Mouse (Mus musculus): ENCODE results near the gene Gm49358. TPM values are rescaled to one million over a fixed set of nuclear protein-coding genes. Genes with fewer than 3 reads are reported as not detected.

The Gm49358 gene
- total and polyA plus RNA-seq, 2 experiments = 1.9 TPM; not detected in 1

- Histone ChIP-seq H3K27me3 (ENCODE audit: control insufficient read depth, insufficient read depth, low read length) (no peaks in the 10 kb centered on the region), H3K9ac (ENCODE audit: low read depth, low read length) (no peak overlapping the region), H3K27ac (replicated peaks; ENCODE audit: insufficient read depth, low read depth, low read length) (no peak overlapping the region), H3K36me3 (ENCODE audit: control insufficient read depth, insufficient read depth, low read length) (no peaks in the 10 kb centered on the region), H3K4me3 (ENCODE audit: insufficient read depth, low read depth, low read length) (no peak overlapping the region), H3K4me1 (ENCODE audit: control insufficient read depth, insufficient read depth, low read length) (no peaks in the 10 kb centered on the region), H3K79me2 (ENCODE audit: control insufficient read depth, insufficient read depth, low read length) (no peaks in the 10 kb centered on the region)
- no peak for DNase-seq (ENCODE audit: extremely low read depth, low read depth, low spot score)
- TF ChIP-seq POLR2A (IDR thresholded peaks at IDR 0.05; ENCODE audit: extremely low read depth, insufficient read depth, low read length) (no peak), CTCF (IDR thresholded peaks at IDR 0.05; ENCODE audit: low read depth, low read length) (no peak)
- 95% methylated on average over 2 of the region's 2 CpGs for WGBS
These were observed 20.9 kb upstream of the Gm49358 start for GRCm38 (mm10) chr10:86742918-86743317.

DNA sequence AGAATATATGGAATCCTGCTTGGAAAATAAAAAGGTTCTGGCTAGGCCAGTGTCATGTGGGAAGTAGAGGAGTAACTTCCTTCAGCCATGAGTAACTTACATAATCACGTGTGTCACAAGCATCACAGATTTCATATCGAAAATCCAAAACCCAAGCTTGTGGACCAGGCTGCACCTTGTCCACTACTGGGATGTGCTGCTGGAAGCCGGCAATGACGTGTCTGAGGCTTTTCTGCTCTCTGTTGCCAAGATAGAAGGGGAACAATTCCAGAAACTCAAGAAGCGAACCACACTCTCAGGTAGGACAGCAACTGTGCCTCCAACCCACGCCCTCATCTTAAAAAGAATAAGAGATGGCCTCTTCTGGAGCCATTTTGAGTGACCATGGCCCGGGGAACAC lies 19.5 kb upstream of the Gm49358 start:
- Histone ChIP-seq H3K27ac (replicated peaks; ENCODE audit: insufficient read depth, low read depth, low read length) (no peak overlapping the region), H3K36me3 (ENCODE audit: control insufficient read depth, insufficient read depth, low read length) (no peaks in the 10 kb centered on the region), H3K27me3 (ENCODE audit: control insufficient read depth, insufficient read depth, low read length) (no peaks in the 10 kb centered on the region), H3K79me2 (ENCODE audit: control insufficient read depth, insufficient read depth, low read length) (no peaks in the 10 kb centered on the region), H3K4me1 (ENCODE audit: control insufficient read depth, insufficient read depth, low read length) (no peaks in the 10 kb centered on the region), H3K4me3 (ENCODE audit: insufficient read depth, low read depth, low read length) (no peak overlapping the region), H3K9ac (ENCODE audit: low read depth, low read length) (no peak overlapping the region)
- no peak for DNase-seq (ENCODE audit: extremely low read depth, low read depth, low spot score)
- 94% methylated on average over 7 of the region's 7 CpGs for WGBS
- TF ChIP-seq POLR2A (IDR thresholded peaks at IDR 0.05; ENCODE audit: extremely low read depth, insufficient read depth, low read length) = no peak
- no peak for TF ChIP-seq CTCF (IDR thresholded peaks at IDR 0.05; ENCODE audit: low read depth, low read length)

GRCm38 (mm10) chr10:86755816-86756502 lies 7.8 kb upstream of the Gm49358 start:
- no peaks in the 10 kb centered on the region for H3K36me3 ChIP-seq (ENCODE audit: control insufficient read depth, insufficient read depth, low read length)
- no peaks in the 10 kb centered on the region for H3K27me3 ChIP-seq (ENCODE audit: control insufficient read depth, insufficient read depth, low read length)
- WGBS = 86% methylated on average over 6 of the region's 6 CpGs
- no peak overlapping the region for H3K9ac ChIP-seq (ENCODE audit: low read depth, low read length)
- H3K79me2 ChIP-seq (ENCODE audit: control insufficient read depth, insufficient read depth, low read length) = no peaks in the 10 kb centered on the region
- no peaks in the 10 kb centered on the region for H3K4me1 ChIP-seq (ENCODE audit: control insufficient read depth, insufficient read depth, low read length)
- no peak overlapping the region for H3K27ac ChIP-seq (replicated peaks; ENCODE audit: insufficient read depth, low read depth, low read length)
- no peak for TF ChIP-seq CTCF (IDR thresholded peaks at IDR 0.05; ENCODE audit: low read depth, low read length)
- no peak for TF ChIP-seq POLR2A (IDR thresholded peaks at IDR 0.05; ENCODE audit: extremely low read depth, insufficient read depth, low read length)
- H3K4me3 ChIP-seq (ENCODE audit: insufficient read depth, low read depth, low read length) = no peak overlapping the region
- no peak for DNase-seq (ENCODE audit: extremely low read depth, low read depth, low spot score)

GRCm38 (mm10) chr10:86757724-86758123 lies 6.0 kb upstream of the Gm49358 start:
- TF ChIP-seq CTCF (IDR thresholded peaks at IDR 0.05; ENCODE audit: low read depth, low read length) (no peak), POLR2A (IDR thresholded peaks at IDR 0.05; ENCODE audit: extremely low read depth, insufficient read depth, low read length) (no peak)
- Histone ChIP-seq H3K36me3 (ENCODE audit: control insufficient read depth, insufficient read depth, low read length) (no peaks in the 10 kb centered on the region), H3K4me3 (ENCODE audit: insufficient read depth, low read depth, low read length) (no peak overlapping the region), H3K9ac (ENCODE audit: low read depth, low read length) (no peak overlapping the region), H3K27ac (replicated peaks; ENCODE audit: insufficient read depth, low read depth, low read length) (no peak overlapping the region), H3K4me1 (ENCODE audit: control insufficient read depth, insufficient read depth, low read length) (no peaks in the 10 kb centered on the region), H3K27me3 (ENCODE audit: control insufficient read depth, insufficient read depth, low read length) (no peaks in the 10 kb centered on the region), H3K79me2 (ENCODE audit: control insufficient read depth, insufficient read depth, low read length) (no peaks in the 10 kb centered on the region)
- 94% methylated on average over 1 of the region's 1 CpGs for WGBS
- DNase-seq (ENCODE audit: extremely low read depth, low read depth, low spot score) = no peak

DNA sequence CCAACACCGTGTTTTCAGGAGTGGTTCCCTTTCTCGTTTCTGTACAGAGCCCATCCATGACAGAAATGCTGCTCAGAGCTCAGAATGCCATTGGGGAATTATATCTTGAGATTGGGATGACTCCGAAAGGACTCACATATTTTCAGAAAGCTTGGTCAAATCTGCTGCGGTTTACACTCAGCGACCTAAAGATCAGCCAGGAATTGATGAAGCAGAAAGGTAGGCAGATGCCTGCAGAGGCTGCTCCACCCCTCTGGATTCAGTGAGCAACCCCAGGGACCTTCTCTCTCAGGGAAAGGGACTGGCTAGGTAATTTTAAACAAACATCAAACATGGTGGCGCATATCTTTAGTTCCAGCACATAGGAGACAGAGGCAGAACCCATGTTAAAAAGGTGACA lies 5.6 kb upstream of the Gm49358 start:
- Histone ChIP-seq H3K9ac (ENCODE audit: low read depth, low read length) (no peak overlapping the region), H3K36me3 (ENCODE audit: control insufficient read depth, insufficient read depth, low read length) (no peaks in the 10 kb centered on the region), H3K4me3 (ENCODE audit: insufficient read depth, low read depth, low read length) (no peak overlapping the region), H3K4me1 (ENCODE audit: control insufficient read depth, insufficient read depth, low read length) (no peaks in the 10 kb centered on the region), H3K27me3 (ENCODE audit: control insufficient read depth, insufficient read depth, low read length) (no peaks in the 10 kb centered on the region), H3K79me2 (ENCODE audit: control insufficient read depth, insufficient read depth, low read length) (no peaks in the 10 kb centered on the region), H3K27ac (replicated peaks; ENCODE audit: insufficient read depth, low read depth, low read length) (no peak overlapping the region)
- TF ChIP-seq POLR2A (IDR thresholded peaks at IDR 0.05; ENCODE audit: extremely low read depth, insufficient read depth, low read length) (no peak), CTCF (IDR thresholded peaks at IDR 0.05; ENCODE audit: low read depth, low read length) (no peak)
- no peak for DNase-seq (ENCODE audit: extremely low read depth, low read depth, low spot score)
- 91% methylated on average over 6 of the region's 6 CpGs for WGBS

- no peak for DNase-seq (ENCODE audit: extremely low read depth, low read depth, low spot score)
- Histone ChIP-seq H3K36me3 (ENCODE audit: control insufficient read depth, insufficient read depth, low read length) (no peaks in the 10 kb centered on the region), H3K4me1 (ENCODE audit: control insufficient read depth, insufficient read depth, low read length) (no peaks in the 10 kb centered on the region), H3K9ac (ENCODE audit: low read depth, low read length) (no peak overlapping the region), H3K4me3 (ENCODE audit: insufficient read depth, low read depth, low read length) (no peak overlapping the region), H3K27me3 (ENCODE audit: control insufficient read depth, insufficient read depth, low read length) (no peaks in the 10 kb centered on the region), H3K27ac (replicated peaks; ENCODE audit: insufficient read depth, low read depth, low read length) (no peak overlapping the region), H3K79me2 (ENCODE audit: control insufficient read depth, insufficient read depth, low read length) (no peaks in the 10 kb centered on the region)
- TF ChIP-seq CTCF (IDR thresholded peaks at IDR 0.05; ENCODE audit: low read depth, low read length) = no peak
- 86% methylated on average over 1 of the region's 1 CpGs for WGBS
These were observed 2.5 kb upstream of the Gm49358 start for GRCm38 (mm10) chr10:86761236-86761635.
